Mouse (Mus musculus): ENCODE data around the gene Tcf20.

Gene Tcf20

GRCm38 (mm10) chr15:82987732-82988112, at the start of gene Tcf20:
Tcf20 (minus strand) TSS chr15:82987872.
- DNase-seq (ENCODE audit: extremely low read depth, low read depth, low spot score): no peak

DNA sequence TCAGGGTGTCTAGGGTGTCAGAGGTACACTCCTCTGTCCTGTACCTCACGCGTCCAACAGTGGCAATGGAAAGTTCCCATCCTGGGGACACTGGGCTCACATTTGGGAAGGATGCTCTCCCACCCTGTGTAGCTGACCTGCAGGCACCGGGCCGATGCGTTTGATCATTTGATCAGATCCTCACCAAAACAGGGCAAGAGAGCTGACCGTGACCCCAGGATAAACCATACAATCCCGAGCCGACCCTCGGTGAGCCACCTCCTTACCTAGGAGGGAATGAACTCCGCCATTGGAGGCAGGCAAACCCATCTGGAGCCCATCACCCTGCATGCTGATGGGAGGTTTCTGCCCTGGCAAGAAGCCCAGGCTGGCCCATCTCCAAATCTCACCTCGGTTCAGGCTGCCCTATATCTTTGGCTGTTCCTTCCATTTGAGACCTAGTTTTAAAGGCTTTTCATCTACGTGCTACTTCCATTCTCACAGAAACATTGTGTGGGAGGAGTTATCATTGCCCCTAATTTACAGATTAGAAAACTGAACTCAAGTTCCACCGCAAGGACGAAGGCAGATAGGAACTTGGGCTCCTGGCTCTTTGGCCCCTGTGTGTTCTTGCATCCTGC, 49.3 kb upstream of the Tcf20 start:
- no peak for DNase-seq (ENCODE audit: extremely low read depth, low read depth, low spot score)

DNA sequence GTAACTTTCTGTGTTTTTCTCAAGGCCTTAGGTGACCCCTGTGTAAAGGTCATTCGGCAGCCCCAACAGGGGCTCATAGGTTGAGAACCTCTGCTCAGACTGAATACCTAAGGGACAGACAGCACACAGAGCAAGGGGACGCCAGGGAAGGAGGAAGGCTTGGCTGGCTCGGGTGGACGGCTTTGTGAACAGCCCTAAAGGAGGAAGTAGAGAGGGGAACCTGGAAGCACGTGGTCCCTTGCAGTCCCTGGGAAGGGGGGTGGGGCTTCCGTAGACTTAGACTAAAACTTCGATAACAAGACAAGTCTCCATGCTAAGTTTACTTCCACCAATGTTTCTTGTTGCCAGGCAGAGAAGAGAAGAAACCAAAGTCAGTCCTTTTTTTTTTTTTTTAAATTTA, 48.4 kb upstream of the Tcf20 start:
- no peak for DNase-seq (ENCODE audit: extremely low read depth, low read depth, low spot score)

GRCm38 (mm10) chr15:83034275-83034977, 46.8 kb upstream of the Tcf20 start:
- no peak for DNase-seq (ENCODE audit: extremely low read depth, low read depth, low spot score)

DNA sequence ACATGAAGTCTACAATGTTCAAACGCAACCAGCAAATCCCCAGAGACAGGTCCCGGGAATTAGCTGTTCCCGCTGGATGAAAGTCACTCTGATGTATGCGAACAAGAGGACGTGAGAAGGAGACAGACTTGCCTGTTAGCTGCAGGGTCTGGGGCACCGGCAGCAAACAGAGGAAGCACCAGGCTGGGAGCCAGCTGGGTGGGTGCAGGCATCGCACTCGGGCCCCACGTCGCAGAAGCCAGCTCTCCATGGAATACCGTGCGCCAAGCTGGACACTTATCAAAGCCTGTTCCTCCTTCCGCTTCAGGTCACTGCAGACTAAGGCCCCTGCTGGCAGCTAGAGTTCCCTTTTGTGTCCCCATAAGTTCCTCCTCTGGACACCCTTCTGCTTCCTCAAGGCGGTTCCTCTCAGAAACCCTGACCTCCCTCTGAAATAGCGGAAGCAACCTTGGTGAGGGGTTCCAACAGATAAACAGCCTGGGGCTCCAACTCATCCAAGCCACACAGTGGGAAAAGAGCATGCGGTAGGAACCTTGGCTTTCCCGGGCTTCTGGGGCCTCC, 45.4 kb upstream of the Tcf20 start, which contains the start of gene Nfam1:
Nfam1 (minus strand) TSS at position 326 of the 561 bp plus-strand sequence.
- DNase-seq (ENCODE audit: extremely low read depth, low read depth, low spot score): no peak

- no peak for DNase-seq (ENCODE audit: extremely low read depth, low read depth, low spot score)
Measured at GRCm38 (mm10) chr15:83030884-83031283, 43.2 kb upstream of the Tcf20 start.

DNA sequence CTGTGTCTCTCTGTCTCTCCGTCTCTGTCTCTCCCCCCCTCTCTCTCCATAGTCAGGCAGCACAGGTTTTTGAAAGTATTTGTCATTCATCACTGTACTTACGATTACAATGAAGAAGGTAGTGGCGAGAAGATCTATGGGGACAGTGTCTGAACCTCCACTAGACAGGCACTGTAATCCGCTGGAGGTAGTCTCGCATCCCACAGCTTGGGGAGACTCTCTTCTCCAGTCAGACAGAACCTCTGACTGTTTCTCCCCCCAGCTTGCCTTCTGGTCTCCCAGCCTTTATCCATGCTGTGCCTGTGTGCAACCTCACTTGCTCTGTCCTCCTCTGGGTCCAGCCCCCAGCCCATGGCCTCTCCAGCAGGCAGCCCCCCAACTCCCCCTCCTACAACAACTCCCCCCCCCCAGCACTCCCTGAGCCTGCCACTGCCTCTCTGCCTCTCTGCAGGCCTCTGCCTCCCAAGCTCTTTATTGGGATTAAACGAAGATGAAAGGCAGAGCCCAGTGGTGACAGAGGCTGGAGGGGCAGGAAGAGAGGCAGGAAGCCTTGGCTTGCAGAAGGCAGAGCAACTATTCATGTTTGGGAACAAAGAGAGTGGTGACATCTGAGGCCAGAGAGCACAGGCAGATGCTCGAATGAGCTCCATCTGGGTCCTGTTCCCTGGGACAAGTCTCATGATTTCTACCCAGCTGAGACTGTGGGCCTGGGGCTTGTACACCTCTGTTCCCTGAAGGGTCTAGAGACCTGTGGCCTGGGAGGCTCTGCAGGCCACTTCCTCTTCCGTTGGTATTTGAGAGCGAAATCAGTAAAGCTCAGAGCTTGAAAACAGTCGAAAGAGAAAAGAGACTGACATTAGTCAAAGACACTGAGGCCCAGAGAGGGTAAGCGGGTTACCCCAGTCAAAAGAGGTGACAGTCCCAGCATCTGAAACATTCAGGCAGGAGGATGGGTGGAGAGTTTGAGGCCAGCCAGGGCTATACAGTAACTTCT, 42.4 kb upstream of the Tcf20 start:
- no peak for DNase-seq (ENCODE audit: extremely low read depth, low read depth, low spot score)

- no peak for DNase-seq (ENCODE audit: extremely low read depth, low read depth, low spot score)
Measured at GRCm38 (mm10) chr15:83026129-83026528, 38.5 kb upstream of the Tcf20 start.

DNA sequence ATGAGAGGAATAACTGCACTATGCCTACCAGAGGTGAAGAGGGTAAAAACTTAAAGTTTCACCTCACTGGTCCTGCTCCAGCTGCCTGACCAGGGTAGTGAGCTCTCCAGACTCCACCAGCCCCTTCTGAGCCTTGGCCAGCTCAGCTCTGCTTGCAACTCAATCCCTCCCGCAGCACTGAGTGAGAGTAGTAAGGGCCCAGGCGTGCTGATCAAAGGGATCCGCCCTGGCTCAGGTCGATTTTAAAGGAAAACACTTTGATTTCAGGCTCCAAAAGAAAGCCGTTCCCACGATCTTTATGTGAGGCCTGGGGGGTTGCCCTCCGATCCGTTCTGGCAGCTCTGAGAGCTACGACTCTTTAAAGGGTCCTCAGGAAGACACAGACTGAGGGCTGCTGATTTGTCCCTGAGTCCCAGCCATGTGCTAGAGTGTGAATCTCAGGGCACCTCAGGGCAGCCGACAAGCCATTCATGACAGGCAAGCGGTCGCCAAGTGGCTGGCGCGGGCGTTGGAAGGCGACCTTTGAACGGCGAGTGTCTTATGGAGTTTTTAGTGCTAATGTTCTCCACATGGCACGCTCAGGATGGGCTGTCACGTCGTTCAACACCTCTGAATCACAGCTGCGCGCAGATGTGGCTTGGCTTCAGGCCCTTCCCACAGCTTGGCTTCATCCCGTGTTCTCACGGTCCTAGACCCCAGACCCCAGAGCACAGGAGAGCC, 37.5 kb upstream of the Tcf20 start:
- no peak for DNase-seq (ENCODE audit: extremely low read depth, low read depth, low spot score)

DNA sequence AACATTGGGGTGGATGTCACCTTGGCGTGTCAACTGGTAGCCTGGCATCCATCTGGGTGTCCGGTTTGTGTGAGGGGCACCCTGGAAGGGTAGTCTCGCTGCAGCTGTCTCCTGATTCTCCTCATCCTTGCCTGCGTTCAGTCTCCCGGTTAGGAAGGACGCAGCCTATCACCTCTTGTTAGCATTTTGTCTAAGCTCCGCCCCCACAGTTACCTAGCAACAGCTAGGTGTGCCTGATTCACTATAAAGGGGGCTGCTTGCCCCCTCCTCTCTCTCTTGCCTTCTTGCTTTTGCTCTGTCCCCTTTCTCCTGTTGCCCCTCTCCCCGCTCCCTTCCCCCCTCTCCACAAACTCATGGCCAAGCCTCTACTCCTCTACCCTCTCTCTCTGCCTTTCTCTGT, 35.3 kb upstream of the Tcf20 start:
- DNase-seq (ENCODE audit: extremely low read depth, low read depth, low spot score): no peak

GRCm38 (mm10) chr15:83010990-83011664, 23.5 kb upstream of the Tcf20 start:
- no peak for DNase-seq (ENCODE audit: extremely low read depth, low read depth, low spot score)

GRCm38 (mm10) chr15:83010423-83010822, 22.8 kb upstream of the Tcf20 start:
- no peak for DNase-seq (ENCODE audit: extremely low read depth, low read depth, low spot score)

- no peak for DNase-seq (ENCODE audit: extremely low read depth, low read depth, low spot score)
Measured at GRCm38 (mm10) chr15:83009532-83009931, 21.9 kb upstream of the Tcf20 start.

DNA sequence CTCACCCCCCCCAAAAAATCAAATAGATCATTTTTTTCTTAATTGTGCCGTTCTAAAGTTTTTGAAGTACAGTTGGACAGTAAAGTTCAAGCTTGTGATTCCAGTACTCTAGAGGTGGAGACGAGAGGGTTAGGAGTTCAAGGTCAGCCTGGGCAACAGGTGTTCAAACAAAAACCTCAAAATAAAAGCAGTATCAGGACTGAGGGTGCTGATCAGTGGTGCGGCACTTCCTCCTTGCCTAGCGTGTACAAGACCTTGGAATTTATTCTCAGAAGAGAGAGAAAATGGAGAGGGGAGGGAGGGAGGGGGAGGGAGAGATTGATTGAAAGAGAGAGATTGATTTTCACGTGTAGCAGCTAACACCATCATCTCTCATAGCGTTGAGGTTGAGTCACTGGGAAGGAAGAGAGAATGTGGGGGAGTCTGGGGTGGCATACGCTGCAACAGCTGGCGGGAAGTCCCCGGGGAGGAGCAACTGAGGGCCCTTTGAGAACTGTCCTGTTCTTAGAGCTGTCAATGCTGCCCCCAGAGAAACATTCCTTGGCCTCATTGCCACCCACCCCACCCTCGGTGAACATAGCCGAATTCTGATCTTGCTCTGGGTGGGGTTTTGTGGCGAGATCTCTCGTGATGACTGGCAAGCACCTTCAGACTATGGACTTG, 21.2 kb upstream of the Tcf20 start:
- DNase-seq (ENCODE audit: extremely low read depth, low read depth, low spot score): no peak

GRCm38 (mm10) chr15:83007346-83007920, 19.8 kb upstream of the Tcf20 start:
- no peak for DNase-seq (ENCODE audit: extremely low read depth, low read depth, low spot score)

GRCm38 (mm10) chr15:83002665-83003548, 15.2 kb upstream of the Tcf20 start:
- DNase-seq (ENCODE audit: extremely low read depth, low read depth, low spot score): no peak

- DNase-seq (ENCODE audit: extremely low read depth, low read depth, low spot score): no peak
Measured at GRCm38 (mm10) chr15:82998811-82999221, 11.1 kb upstream of the Tcf20 start.

DNA sequence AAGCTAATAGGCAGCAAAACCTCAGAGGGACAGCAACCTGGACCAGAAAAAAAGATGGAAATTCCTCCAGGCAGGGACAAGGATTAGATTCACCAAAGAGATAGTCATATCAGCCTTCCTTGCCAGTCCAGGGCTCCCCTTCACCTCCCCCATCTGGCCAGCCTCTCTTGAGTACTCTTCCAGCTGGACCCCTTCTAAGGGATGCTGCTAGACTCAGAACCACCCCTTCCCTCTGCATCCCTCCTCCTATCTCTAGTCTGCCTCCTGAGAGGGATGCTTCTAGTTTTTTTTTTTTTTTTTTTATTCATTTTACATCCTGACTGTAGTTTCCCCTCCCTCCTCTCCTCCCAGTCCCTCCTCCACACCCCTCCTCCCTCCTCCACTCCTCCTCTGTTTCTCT, 8.8 kb upstream of the Tcf20 start:
- no peak for DNase-seq (ENCODE audit: extremely low read depth, low read depth, low spot score)

Measured in fat pad, adult 2 months (tissue).